Mouse (Mus musculus): ENCODE measurements at regions not wholly inside any gene's neighbourhood (a gene's known extent, or its start where the extent isn't known, plus 50 kb on each side); places are given as distances from the start of the nearest gene placed in this dataset.
A peak's percentile ranks its signal among the peaks of the same experiment; 100 is the strongest.

DNA sequence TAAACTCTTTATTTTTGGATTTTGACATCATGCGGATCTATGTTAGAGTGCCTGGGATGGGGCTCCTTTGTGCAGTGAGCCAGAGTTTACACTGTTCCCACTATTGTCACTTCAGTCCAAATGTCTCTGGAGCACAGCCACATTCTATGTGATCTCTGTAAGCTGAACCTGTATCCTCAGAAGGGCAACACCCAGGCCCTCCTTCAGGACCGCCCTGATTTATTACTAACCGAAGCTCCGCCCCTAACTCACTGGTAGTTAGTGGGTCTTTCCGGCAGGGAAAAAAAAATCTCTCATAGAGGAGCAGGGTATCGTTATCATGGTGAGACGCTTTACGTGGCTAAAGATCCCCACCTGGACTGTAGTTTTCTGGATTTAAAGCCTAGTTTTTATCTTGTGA, 263.6 kb downstream of the Mtx2 start:
- ChIA-PET CTCF (interaction anchor here (0.9 kb wide), 1 partner anchor 46 kb away, joined by 3 read pairs; no protein-coding TSS in a partner anchor), POLR2A (no interaction called here)
- TF ChIP-seq CTCF (IDR thresholded peaks at IDR 0.05), result no peak
- peaks cover 7% of the 10 kb centered on the region for H3K27me3 ChIP-seq
- ATAC-seq (no peak), DNase-seq (ENCODE audit: low read depth, low spot score) (no peak)
- in situ Hi-C loops (cut with MboI; ENCODE audit: low pct_unique_long_range_greater_than_20kb), result no loop called here

DNA sequence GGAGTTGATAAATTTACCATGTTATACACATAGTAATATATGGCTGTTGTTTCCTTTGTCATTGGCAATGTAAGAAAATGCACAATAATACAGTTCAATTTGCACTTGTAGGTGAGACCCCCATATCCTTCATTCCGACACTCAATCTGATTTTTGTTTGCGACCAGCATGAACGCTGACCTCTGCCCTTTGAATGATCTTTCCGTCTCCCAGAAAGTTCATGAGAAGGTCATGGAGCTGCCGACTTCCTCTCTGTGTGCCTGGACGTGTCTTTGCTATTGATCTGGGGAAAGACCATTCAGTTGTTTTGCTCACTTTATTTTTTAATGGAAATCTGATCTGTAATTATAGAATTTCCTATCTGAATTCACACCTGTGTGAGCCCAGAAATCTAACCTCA, 264.0 kb downstream of the Mtx2 start:
- POLR2A ChIA-PET, result no interaction called here
- DNase-seq (ENCODE audit: low read depth, low spot score) (no peak), ATAC-seq (no peak)
- CTCF ChIA-PET, result no interaction called here
- in situ Hi-C loops (cut with MboI; ENCODE audit: low pct_unique_long_range_greater_than_20kb), result no loop called here
- no peak for TF ChIP-seq CTCF (IDR thresholded peaks at IDR 0.05)
- H3K27me3 ChIP-seq, result peaks cover 7% of the 10 kb centered on the region

DNA sequence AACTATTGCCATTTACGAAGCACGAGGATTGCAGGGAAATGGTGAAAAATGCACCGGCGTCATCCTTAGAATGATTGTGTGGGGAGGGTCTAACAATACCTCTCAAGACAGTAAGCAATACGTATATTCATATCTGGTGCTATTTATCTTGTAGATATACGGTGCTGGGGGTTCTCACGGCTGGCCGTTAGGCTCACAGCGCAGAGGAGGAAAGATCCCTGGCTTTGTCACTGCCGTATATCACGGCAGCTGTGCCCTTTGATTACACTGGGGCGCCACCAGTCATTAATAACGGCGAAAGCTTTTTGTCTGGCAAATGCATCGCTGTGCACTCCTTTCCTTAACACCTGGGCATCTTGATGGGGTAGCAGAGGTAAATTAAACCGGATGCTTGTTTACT, 264.8 kb downstream of the Mtx2 start:
- ATAC-seq (no peak), DNase-seq (ENCODE audit: low read depth, low spot score) (no peak)
- ChIA-PET CTCF (no interaction called here), POLR2A (no interaction called here)
- peaks cover 7% of the 10 kb centered on the region for H3K27me3 ChIP-seq
- in situ Hi-C loops (cut with MboI; ENCODE audit: low pct_unique_long_range_greater_than_20kb), result no loop called here
- no peak for TF ChIP-seq CTCF (IDR thresholded peaks at IDR 0.05)

DNA sequence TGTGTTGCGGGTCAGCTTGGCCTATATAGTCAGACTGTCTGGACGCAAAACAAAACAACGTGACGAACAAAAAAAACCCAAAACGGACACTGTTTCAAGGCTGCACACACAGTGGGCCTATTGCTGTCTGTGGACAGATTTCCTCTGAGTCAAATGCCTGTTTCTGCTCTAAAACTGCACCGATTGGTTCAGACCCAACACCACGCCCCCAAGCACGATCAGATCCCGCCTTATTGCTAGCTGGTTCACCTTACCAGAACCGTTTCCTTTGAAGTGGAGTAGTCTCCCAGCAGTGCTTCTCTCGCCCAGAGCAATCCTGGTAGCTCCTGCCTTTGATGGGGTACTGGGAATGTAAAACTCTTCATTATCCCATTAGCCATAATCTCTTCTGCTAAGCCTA, 275.9 kb downstream of the Mtx2 start:
- ATAC-seq (no peak), DNase-seq (ENCODE audit: low read depth, low spot score) (no peak)
- POLR2A ChIA-PET, result no interaction called here
- H3K27me3 ChIP-seq, result no peaks in the 10 kb centered on the region
- in situ Hi-C loops (cut with MboI; ENCODE audit: low pct_unique_long_range_greater_than_20kb), result no loop called here
- TF ChIP-seq CTCF (IDR thresholded peaks at IDR 0.05), result no peak
- CTCF ChIA-PET, result interaction anchor here (0.6 kb wide), 1 partner anchor 10 kb away, joined by 3 read pairs; no protein-coding TSS in a partner anchor

DNA sequence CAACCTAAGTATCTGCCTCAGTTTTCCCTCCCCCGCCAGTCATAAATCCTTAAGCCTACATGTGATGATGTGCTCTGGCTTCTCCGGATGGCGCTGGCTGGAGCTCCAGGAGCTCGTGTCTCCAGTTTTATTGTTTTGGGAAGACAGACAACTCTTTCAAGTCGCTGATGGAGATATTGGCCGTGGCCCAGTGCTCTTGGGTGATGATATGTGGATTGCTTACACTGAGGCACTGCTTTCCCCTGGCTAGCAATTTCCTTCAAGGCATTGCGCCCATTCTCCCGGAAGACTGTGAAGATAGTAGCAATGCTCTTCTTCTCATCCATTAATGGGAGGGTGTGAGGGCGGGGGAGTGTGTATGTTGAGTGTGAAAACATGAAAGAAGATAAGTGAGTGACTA, 287.1 kb downstream of the Mtx2 start:
- POLR2A ChIA-PET, result no interaction called here
- no peak for TF ChIP-seq CTCF (IDR thresholded peaks at IDR 0.05)
- in situ Hi-C loops (cut with MboI; ENCODE audit: low pct_unique_long_range_greater_than_20kb), result no loop called here

DNA sequence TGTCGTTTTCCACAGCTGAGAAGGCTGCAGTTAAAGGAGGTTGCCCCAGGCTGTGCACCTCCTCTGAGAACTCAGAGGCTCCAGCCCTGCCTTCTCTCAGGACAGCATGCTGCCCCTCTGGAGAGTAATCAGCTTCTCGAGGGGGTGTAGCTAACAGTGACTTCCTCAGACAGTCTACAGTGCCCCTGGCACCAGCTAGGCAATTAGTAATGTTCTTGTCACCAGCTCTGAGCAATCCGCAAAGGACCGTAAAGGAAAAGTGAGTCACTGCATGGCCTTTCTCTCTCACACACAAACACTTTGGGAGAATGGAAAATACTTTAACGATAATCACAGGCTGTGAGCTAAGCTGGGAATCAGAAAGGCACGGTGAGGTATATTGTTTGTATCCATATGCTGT, 288.8 kb downstream of the Mtx2 start:
- ChIA-PET POLR2A (no interaction called here), CTCF (interaction anchor here (2.2 kb wide), 1 partner anchor 37 kb away, joined by 7 read pairs; no protein-coding TSS in a partner anchor)
- in situ Hi-C loops (cut with MboI; ENCODE audit: low pct_unique_long_range_greater_than_20kb), result no loop called here
- DNase-seq (ENCODE audit: low read depth, low spot score) (peak; percentile 20), ATAC-seq (peak; percentile 93)
- H3K27me3 ChIP-seq, result peaks cover 6% of the 10 kb centered on the region
- no peak for TF ChIP-seq CTCF (IDR thresholded peaks at IDR 0.05)

More for the DNA sequence above, 287.1 kb downstream of the Mtx2 start:
- ATAC-seq, result no peak
- DNase-seq (ENCODE audit: low read depth, low spot score), result no peak
- CTCF ChIA-PET, result no interaction called here
- H3K27me3 ChIP-seq, result peaks cover 9% of the 10 kb centered on the region

DNA sequence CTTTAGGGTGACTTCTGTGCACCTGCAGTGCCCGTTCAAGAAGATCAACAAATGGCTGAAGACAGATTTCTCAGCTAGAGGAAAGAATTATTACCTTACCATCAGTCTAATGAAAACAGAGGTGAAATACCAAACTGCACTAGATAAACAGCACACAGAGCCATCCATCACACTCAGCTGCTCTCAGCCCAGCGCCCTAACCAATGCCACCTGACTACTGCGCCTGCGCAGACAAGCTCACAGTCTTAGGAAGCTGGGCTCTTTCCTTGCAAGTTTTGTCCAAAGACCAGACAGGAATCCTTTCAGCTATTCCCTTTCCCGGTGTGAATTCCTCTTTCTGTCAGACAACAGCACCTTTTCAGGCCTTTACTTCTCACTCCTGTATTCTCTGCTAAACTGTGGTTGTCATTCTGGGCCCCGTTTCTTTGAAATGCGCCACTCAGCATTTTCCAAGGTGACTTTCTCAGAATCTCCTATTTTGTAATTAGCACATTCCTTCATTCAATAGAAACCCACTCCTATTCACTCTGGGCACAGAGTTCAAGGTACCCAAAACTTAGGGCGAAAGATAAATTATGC, 292.8 kb downstream of the Mtx2 start:
- ChIA-PET CTCF (interaction anchor here (1.0 kb wide), 1 partner anchor 32 kb away, joined by 3 read pairs; no protein-coding TSS in a partner anchor), POLR2A (no interaction called here)
- TF ChIP-seq CTCF (IDR thresholded peaks at IDR 0.05), result no peak
- no peaks in the 10 kb centered on the region for H3K27me3 ChIP-seq
- in situ Hi-C loops (cut with MboI; ENCODE audit: low pct_unique_long_range_greater_than_20kb), result no loop called here
- ATAC-seq (no peak), DNase-seq (ENCODE audit: low read depth, low spot score) (no peak)

DNA sequence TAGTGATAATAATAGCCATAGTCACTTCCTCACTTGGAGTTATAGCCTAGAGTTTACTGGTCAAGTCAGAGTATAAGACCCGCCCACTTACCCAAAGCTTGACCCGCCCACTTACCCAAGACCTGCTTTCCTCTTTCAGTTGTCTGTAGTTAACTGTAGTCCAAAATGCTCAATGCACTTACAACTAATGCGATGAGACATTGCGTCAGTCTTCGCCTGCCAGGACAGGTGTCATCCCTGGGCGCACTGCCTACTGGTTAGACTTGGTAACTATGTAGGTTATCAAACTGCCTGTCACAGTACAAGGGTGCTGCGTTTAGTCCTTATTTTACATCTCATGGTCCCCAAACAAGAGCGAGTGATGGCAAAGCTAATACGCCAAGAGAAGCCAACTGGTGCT, 294.0 kb downstream of the Mtx2 start:
- ChIA-PET POLR2A (no interaction called here), CTCF (no interaction called here)
- DNase-seq (ENCODE audit: low read depth, low spot score), result no peak

DNA sequence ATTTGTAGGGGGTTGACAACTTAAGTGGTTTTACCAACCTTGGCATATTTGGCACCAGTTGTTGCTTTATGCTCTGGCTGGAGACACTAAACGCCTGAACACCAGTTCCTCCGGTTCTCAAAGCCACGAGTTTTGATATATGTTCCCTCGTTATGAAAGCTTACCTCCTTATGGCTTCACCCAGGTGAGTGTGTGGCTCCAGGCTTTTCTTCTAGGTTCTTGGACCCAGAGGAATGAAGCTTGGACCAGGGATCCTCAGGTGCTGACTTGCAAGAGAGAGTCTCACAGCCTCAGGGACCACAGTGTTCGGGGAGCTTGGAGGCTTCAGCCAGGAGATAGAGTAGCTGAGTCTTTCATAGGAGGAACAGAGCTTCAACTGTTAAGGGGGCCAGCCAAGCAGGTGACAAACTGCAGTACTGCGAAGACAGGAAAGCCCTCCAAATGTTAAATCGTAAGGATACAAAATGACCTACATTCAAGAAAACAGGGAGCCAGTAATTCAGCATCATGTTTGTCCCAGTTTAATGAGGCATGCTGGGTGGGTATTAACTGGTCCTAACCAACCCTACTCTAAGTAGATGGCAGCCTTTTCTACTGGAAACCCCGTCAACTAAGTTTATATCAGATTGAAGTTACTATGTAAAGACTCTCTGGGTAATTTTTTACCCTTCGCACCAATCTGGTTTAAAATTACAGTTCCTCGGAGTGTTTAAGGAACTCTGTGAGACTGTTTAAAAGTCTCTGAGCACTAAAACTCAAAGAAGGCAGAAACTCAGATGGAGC, 307.9 kb downstream of the Mtx2 start:
- H3K27me3 ChIP-seq, result peaks cover 36% of the 10 kb centered on the region
- DNase-seq (ENCODE audit: low read depth, low spot score), result no peak
- in situ Hi-C loops (cut with MboI; ENCODE audit: low pct_unique_long_range_greater_than_20kb), result no loop called here
- no peak for TF ChIP-seq CTCF (IDR thresholded peaks at IDR 0.05)
- ATAC-seq, result no peak
- ChIA-PET POLR2A (no interaction called here), CTCF (interaction anchor here (1.5 kb wide), 1 partner anchor 431 kb away, joined by 4 read pairs; no protein-coding TSS in a partner anchor)

More for the DNA sequence above, 294.0 kb downstream of the Mtx2 start:
- ATAC-seq, result no peak
- no peak for TF ChIP-seq CTCF (IDR thresholded peaks at IDR 0.05)
- peaks cover 8% of the 10 kb centered on the region for H3K27me3 ChIP-seq
- in situ Hi-C loops (cut with MboI; ENCODE audit: low pct_unique_long_range_greater_than_20kb), result no loop called here

DNA sequence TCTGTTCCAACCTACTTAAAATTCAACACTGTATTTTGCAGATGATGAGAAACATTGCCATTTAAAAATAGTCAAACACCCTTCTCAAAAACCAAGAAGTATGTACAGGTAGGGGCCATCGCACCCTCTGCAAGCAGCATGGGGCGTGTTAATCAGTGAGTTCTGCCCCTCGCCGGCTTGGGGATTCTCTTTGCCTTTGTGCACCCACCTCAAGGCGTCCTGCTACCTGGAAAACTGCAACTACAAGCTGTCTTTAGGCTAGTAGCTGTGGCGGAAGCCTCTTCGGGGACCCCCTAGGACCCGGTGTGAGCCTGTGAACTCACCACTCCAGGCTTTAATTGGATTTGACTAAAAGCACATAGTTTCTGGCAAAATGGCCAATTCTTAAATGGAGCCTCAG, 311.0 kb downstream of the Mtx2 start:
- no peak for TF ChIP-seq CTCF (IDR thresholded peaks at IDR 0.05)
- in situ Hi-C loops (cut with MboI; ENCODE audit: low pct_unique_long_range_greater_than_20kb), result no loop called here
- POLR2A ChIA-PET, result no interaction called here
- no peak for DNase-seq (ENCODE audit: low read depth, low spot score)
- no peak for ATAC-seq
- CTCF ChIA-PET, result no interaction called here
- peaks cover 39% of the 10 kb centered on the region for H3K27me3 ChIP-seq

DNA sequence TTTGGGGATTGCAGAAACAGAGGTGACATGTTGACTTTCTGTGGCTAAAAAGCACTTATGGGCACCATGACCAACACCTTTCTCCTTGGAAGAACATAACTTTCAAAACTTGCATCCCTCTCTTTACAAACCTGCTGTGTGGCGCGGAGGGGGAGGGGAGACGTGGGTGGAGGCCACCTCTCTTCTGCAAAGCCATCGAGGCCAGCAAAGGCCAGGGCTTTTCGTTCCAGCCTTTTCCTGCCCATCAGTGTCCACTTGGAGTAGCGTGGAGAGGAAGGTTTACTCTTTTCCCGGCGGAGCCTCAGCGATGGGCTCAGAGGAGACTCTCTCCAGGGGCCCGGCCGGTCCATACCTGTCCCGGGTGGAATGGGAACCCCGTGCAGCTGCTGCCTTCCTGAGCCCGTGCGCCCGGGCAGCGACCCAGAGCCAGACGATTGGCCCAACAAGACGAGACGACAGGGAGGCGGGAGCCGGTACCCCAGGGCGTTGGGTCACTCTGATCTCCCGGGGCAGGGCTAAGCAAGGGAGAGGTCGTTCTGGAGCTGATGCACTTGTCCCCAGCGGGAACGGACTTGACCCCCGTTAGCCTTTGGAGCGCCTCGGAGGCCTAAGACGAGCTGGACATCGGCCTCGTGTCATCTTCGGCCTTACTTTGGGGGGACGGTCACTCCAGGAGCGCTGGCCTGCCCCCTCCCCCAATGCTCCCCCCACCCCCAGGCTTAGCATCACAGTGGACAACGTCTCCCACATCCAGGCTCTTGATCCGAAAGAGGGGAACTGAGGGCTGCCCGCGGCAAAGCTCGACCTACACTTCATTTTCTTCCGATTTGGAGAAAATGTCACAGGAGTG, 311.8 kb downstream of the Mtx2 start:
- CTCF ChIA-PET, result interaction anchor here (0.6 to 1.0 kb wide), 2 partner anchors 422 to 434 kb away, joined by 3 read pairs; no protein-coding TSS in a partner anchor
- peaks cover 39% of the 10 kb centered on the region for H3K27me3 ChIP-seq
- POLR2A ChIA-PET, result no interaction called here
- ATAC-seq (no peak), DNase-seq (ENCODE audit: low read depth, low spot score) (no peak)
- in situ Hi-C loops (cut with MboI; ENCODE audit: low pct_unique_long_range_greater_than_20kb), result no loop called here
- no peak for TF ChIP-seq CTCF (IDR thresholded peaks at IDR 0.05)
